In the genomic region with DNA sequence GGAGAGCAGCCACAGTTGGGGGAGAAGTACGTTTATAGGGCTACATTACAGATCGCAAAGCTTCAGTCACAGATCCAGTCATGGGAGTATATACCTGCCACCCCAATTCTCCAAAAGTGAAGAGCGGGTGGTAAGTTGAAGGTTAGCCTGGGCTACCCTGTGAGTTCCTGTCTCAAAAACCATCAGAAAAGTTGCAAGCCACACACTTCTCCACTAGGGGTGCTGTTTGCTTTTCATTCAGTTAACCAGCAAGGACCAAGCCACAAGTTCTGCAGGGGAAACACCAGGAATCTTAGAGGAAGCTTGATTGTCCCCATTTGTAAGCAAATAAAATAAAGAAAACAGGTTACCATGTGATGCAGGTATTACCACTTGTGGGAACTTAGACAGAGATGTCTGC, we compare ENCODE assay signal across 8 mouse cellular contexts. TPM values are rescaled to one million over a fixed set of nuclear protein-coding genes. Genes with fewer than 3 reads are reported as not detected.
DNase-seq lines count a peak whose midpoint lies in the region; ATAC-seq and TF ChIP-seq lines count a peak whose summit lies in the region.

No protein-coding gene starts in this region.

- peak; percentile 50 for DNase-seq in gastrocnemius, adult 18-20 months (ENCODE audit: low spot score)
- DNase-seq in gastrocnemius, postnatal 4 days (ENCODE audit: low spot score in 2 of 2) = no peak
- DNase-seq in spleen, postnatal 36 days (ENCODE audit: low spot score in 2 of 2) = peak; percentile 40 to 63
- DNase-seq in spleen, postnatal 14 days (ENCODE audit: low spot score in 2 of 2) = no peak
- peak; percentile 54 for DNase-seq in embryonic facial prominence, embryonic 10.5 days (ENCODE audit: low spot score)
- DNase-seq in liver, postnatal 0 days = peak; percentile 59
- DNase-seq in thymus, postnatal 10 days (ENCODE audit: low spot score in 2 of 2) = peak; percentile 32 to 56

- peaks cover 45% of the 10 kb centered on the region for H3K4me1 ChIP-seq in embryonic facial prominence, embryonic 10.5 days
- H3K4me1 ChIP-seq in liver, postnatal 0 days (ENCODE audit: insufficient read depth) = peaks cover 14% of the 10 kb centered on the region
- H3K4me1 ChIP-seq in intestine, embryonic 16.5 days (ENCODE audit: control insufficient read depth, insufficient read depth, low read length) = peaks cover 13% of the 10 kb centered on the region

- no peak overlapping the region for H3K4me3 ChIP-seq in embryonic facial prominence, embryonic 10.5 days
- H3K4me3 ChIP-seq in liver, postnatal 0 days (ENCODE audit: low read depth, low read length) = no peak overlapping the region
- H3K4me3 ChIP-seq in intestine, embryonic 16.5 days (ENCODE audit: low read length) = no peak overlapping the region

- no peak overlapping the region for H3K4me2 ChIP-seq in liver, postnatal 0 days (ENCODE audit: low read depth, low read length)
- no peak overlapping the region for H3K4me2 ChIP-seq in intestine, embryonic 16.5 days (ENCODE audit: low read depth, low read length)

- H3K9me3 ChIP-seq in embryonic facial prominence, embryonic 10.5 days = no peaks in the 10 kb centered on the region
- H3K9me3 ChIP-seq in liver, postnatal 0 days (ENCODE audit: low read length) = no peaks in the 10 kb centered on the region
- H3K9me3 ChIP-seq in intestine, embryonic 16.5 days (ENCODE audit: control insufficient read depth, low read length) = no peaks in the 10 kb centered on the region

- ATAC-seq in liver, postnatal 0 days = no peak
- ATAC-seq in intestine, embryonic 16.5 days = no peak

- H3K36me3 ChIP-seq in embryonic facial prominence, embryonic 10.5 days (replicated peaks) = no peaks in the 10 kb centered on the region
- peaks cover 6% of the 10 kb centered on the region; the same call in 1 of the 2 replicates for H3K36me3 ChIP-seq in liver, postnatal 0 days (replicated peaks; ENCODE audit: insufficient read depth, low read length)
- no peaks in the 10 kb centered on the region for H3K36me3 ChIP-seq in intestine, embryonic 16.5 days (ENCODE audit: control insufficient read depth, insufficient read depth, low read length)

- no peak overlapping the region for H3K9ac ChIP-seq in liver, postnatal 0 days (replicated peaks)
- no peak overlapping the region for H3K9ac ChIP-seq in intestine, embryonic 16.5 days (ENCODE audit: low read depth, low read length)

- TF ChIP-seq EP300 in liver, postnatal 0 days (IDR thresholded peaks at IDR 0.05; ENCODE audit: low read depth) = no peak

- WGBS in embryonic facial prominence, embryonic 10.5 days = 72% methylated on average over 3 of the region's 3 CpGs
- WGBS in liver, postnatal 0 days (ENCODE audit: insufficient replicate concordance) = 61% methylated on average over 3 of the region's 3 CpGs
- WGBS in intestine, embryonic 16.5 days = 79% methylated on average over 3 of the region's 3 CpGs

- no peak overlapping the region for H3K27ac ChIP-seq in embryonic facial prominence, embryonic 10.5 days (replicated peaks)
- H3K27ac ChIP-seq in liver, postnatal 0 days (ENCODE audit: low read depth) = no peak overlapping the region
- no peak overlapping the region for H3K27ac ChIP-seq in intestine, embryonic 16.5 days (ENCODE audit: low read length)

- H3K27me3 ChIP-seq in embryonic facial prominence, embryonic 10.5 days (replicated peaks; ENCODE audit: low read depth, poor library complexity, severe bottlenecking) = 0 out of 2 replicates have a peak, but pooled peaks cover 3% of the 10 kb centered on the region
- H3K27me3 ChIP-seq in liver, postnatal 0 days (ENCODE audit: insufficient read depth, low read length) = no peaks in the 10 kb centered on the region
- H3K27me3 ChIP-seq in intestine, embryonic 16.5 days (replicated peaks; ENCODE audit: control insufficient read depth, insufficient read depth, low read length) = no peaks in the 10 kb centered on the region

- TF ChIP-seq CTCF in liver, postnatal 0 days (IDR thresholded peaks at IDR 0.05; ENCODE audit: low read depth) = peak; percentile 85

RNA-seq across cellular contexts. Expression of a gene that starts 28.9 kb away (rescaled TPM):
- total RNA-seq in gastrocnemius, adult 18-20 months (2021) = 10 to 100 TPM; 20.6 to 23.2 TPM
- 10 to 100 TPM; 18.8 to 20.1 TPM for total RNA-seq in gastrocnemius, postnatal 4 days (2021)
- polyA plus RNA-seq in embryonic facial prominence, embryonic 10.5 days (2016; fragmentation: Nextera tagmentation; extraction: Ambion mirVana) = 25.2 and 26.4 TPM in 2 replicates
- polyA plus RNA-seq in liver, postnatal 0 days (2015; fragmentation: Nextera tagmentation; extraction: Ambion mirVana) = 36.2 and 39.1 TPM in 2 replicates
- polyA plus RNA-seq in intestine, embryonic 16.5 days (2015; fragmentation: Nextera tagmentation; extraction: Ambion mirVana) = 26.6 and 29.2 TPM in 2 replicates

Comparison
In these comparisons a context has a peak if more than half of its experiments do, and no peak if none do; other contexts are left out.
1. DNase-seq: peak in gastrocnemius, adult 18-20 months (single experiment), spleen, postnatal 36 days (2 of 2), embryonic facial prominence, embryonic 10.5 days (single experiment), liver, postnatal 0 days (single experiment) and thymus, postnatal 10 days (2 of 2); none in gastrocnemius, postnatal 4 days (0 of 2) and spleen, postnatal 14 days (0 of 2).